Mouse (Mus musculus): ENCODE measurements at regions not wholly inside any gene's neighbourhood (a gene's known extent, or its start where the extent isn't known, plus 50 kb on each side); places are given as distances from the start of the nearest gene placed in this dataset.

- 54% methylated on average over 7 of the region's 7 CpGs for WGBS (ENCODE audit: insufficient replicate concordance)
- no peaks in the 10 kb centered on the region for H3K36me3 ChIP-seq (ENCODE audit: control insufficient read depth, insufficient read depth, low read length)
- no peak for ATAC-seq (replicated peaks; ENCODE audit: insufficient number of reproducible peaks, low FRiP score, low TSS enrichment)
- H3K27me3 ChIP-seq (ENCODE audit: control insufficient read depth, insufficient read depth, low read length) = no peaks in the 10 kb centered on the region; the same call in 1 of the 2 replicates
- H3K27ac ChIP-seq (ENCODE audit: low read depth, low read length) = no peak overlapping the region
- no peak overlapping the region for H3K4me3 ChIP-seq (ENCODE audit: low read depth, low read length)
- H3K9ac ChIP-seq (ENCODE audit: low read depth, low read length) = no peak overlapping the region
- peaks cover 2% of the 10 kb centered on the region; the same call in 1 of the 2 replicates for H3K9me3 ChIP-seq (replicated peaks; ENCODE audit: control insufficient read depth, low read length)
- H3K4me2 ChIP-seq = no peak overlapping the region
- H3K4me1 ChIP-seq (ENCODE audit: control insufficient read depth, insufficient read depth, low read length) = no peaks in the 10 kb centered on the region
Measured at GRCm38 (mm10) chr2:157633286-157633685, 62.2 kb upstream of the Blcap start.

DNA sequence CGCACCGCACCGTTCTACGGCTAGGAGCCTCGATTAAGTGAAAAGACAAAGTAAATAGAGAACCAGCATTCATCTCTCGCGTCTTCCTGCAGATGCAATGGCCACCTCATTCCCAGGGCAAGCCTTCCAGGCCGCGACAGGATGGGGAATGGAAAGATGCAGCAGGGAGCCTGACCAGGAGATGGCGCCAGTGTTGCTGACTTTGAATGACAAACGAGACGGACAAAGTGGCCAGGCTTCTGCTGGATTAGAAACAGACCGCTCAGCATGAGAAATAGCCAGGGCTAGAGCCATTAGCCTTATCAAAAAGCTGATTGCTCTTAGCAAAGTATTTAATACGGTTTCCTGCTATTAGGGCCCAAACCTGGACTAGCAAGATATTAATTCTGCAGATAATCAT, 64.6 kb upstream of the Blcap start:
- H3K9ac ChIP-seq (ENCODE audit: low read depth, low read length) = no peak overlapping the region
- H3K27ac ChIP-seq (ENCODE audit: low read depth, low read length) = no peak overlapping the region
- H3K4me1 ChIP-seq (ENCODE audit: control insufficient read depth, insufficient read depth, low read length) = no peaks in the 10 kb centered on the region
- H3K4me3 ChIP-seq (ENCODE audit: low read depth, low read length) = no peak overlapping the region
- H3K27me3 ChIP-seq (ENCODE audit: control insufficient read depth, insufficient read depth, low read length) = no peaks in the 10 kb centered on the region; the same call in 1 of the 2 replicates
- H3K9me3 ChIP-seq (replicated peaks; ENCODE audit: control insufficient read depth, low read length) = no peaks in the 10 kb centered on the region
- H3K4me2 ChIP-seq = no peak overlapping the region
- no peaks in the 10 kb centered on the region for H3K36me3 ChIP-seq (ENCODE audit: control insufficient read depth, insufficient read depth, low read length)
- no peak for ATAC-seq (replicated peaks; ENCODE audit: insufficient number of reproducible peaks, low FRiP score, low TSS enrichment)
- WGBS (ENCODE audit: insufficient replicate concordance) = 11% methylated on average over 14 of the region's 14 CpGs

GRCm38 (mm10) chr2:157640873-157641272, 69.8 kb upstream of the Blcap start:
- H3K9ac ChIP-seq (ENCODE audit: low read depth, low read length) = no peak overlapping the region
- no peak overlapping the region for H3K4me3 ChIP-seq (ENCODE audit: low read depth, low read length)
- 40% methylated on average over 4 of the region's 4 CpGs for WGBS (ENCODE audit: insufficient replicate concordance)
- H3K4me2 ChIP-seq = no peak overlapping the region
- no peaks in the 10 kb centered on the region for H3K27me3 ChIP-seq (ENCODE audit: control insufficient read depth, insufficient read depth, low read length)
- ATAC-seq (replicated peaks; ENCODE audit: insufficient number of reproducible peaks, low FRiP score, low TSS enrichment) = no peak
- no peak overlapping the region for H3K27ac ChIP-seq (ENCODE audit: low read depth, low read length)
- no peaks in the 10 kb centered on the region for H3K4me1 ChIP-seq (ENCODE audit: control insufficient read depth, insufficient read depth, low read length)
- H3K36me3 ChIP-seq (ENCODE audit: control insufficient read depth, insufficient read depth, low read length) = no peaks in the 10 kb centered on the region
- H3K9me3 ChIP-seq (replicated peaks; ENCODE audit: control insufficient read depth, low read length) = no peaks in the 10 kb centered on the region

- no peak overlapping the region for H3K4me3 ChIP-seq (ENCODE audit: low read depth, low read length)
Measured at GRCm38 (mm10) chr2:157663584-157664375, 73.4 kb upstream of the Ctnnbl1 start.

DNA sequence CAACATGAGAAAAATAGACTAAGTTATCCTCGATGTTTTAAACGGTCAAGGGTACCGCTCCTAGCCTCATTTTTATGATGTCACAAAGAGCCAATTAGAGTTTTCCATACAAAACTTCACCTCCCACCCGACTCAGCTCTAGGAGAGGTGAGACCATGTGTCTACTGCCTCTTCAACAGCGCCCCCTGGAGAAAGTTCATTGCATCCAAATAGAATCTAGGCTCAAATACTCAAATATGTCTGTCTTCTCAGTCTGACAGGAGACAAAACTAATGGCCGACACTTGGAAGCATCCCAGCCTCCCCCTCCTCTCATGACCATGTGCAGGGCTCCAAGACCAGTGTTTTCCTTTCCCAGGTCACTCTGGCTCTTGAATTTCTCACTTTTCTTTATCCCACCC, 72.7 kb upstream of the Ctnnbl1 start:
- 42% methylated on average over 6 of the region's 6 CpGs for WGBS (ENCODE audit: insufficient replicate concordance)
- no peak overlapping the region for H3K9ac ChIP-seq (ENCODE audit: low read depth, low read length)
- no peaks in the 10 kb centered on the region for H3K36me3 ChIP-seq (ENCODE audit: control insufficient read depth, insufficient read depth, low read length)
- no peak overlapping the region for H3K4me2 ChIP-seq
- peaks cover 12% of the 10 kb centered on the region for H3K27me3 ChIP-seq (ENCODE audit: control insufficient read depth, insufficient read depth, low read length)
- no peak overlapping the region for H3K4me3 ChIP-seq (ENCODE audit: low read depth, low read length)
- no peak overlapping the region for H3K27ac ChIP-seq (ENCODE audit: low read depth, low read length)
- no peaks in the 10 kb centered on the region for H3K9me3 ChIP-seq (replicated peaks; ENCODE audit: control insufficient read depth, low read length)
- ATAC-seq (replicated peaks; ENCODE audit: insufficient number of reproducible peaks, low FRiP score, low TSS enrichment) = no peak
- H3K4me1 ChIP-seq (ENCODE audit: control insufficient read depth, insufficient read depth, low read length) = peaks cover 2% of the 10 kb centered on the region; the same call in 1 of the 2 replicates

More at GRCm38 (mm10) chr2:157663584-157664375, 73.4 kb upstream of the Ctnnbl1 start:
- H3K4me2 ChIP-seq = no peak overlapping the region
- no peaks in the 10 kb centered on the region for H3K4me1 ChIP-seq (ENCODE audit: control insufficient read depth, insufficient read depth, low read length)
- WGBS (ENCODE audit: insufficient replicate concordance) = 12% methylated on average over 20 of the region's 20 CpGs
- peaks cover 12% of the 10 kb centered on the region for H3K27me3 ChIP-seq (ENCODE audit: control insufficient read depth, insufficient read depth, low read length)
- H3K36me3 ChIP-seq (ENCODE audit: control insufficient read depth, insufficient read depth, low read length) = no peaks in the 10 kb centered on the region
- no peak overlapping the region for H3K27ac ChIP-seq (ENCODE audit: low read depth, low read length)
- H3K9ac ChIP-seq (ENCODE audit: low read depth, low read length) = no peak overlapping the region
- H3K9me3 ChIP-seq (replicated peaks; ENCODE audit: control insufficient read depth, low read length) = no peaks in the 10 kb centered on the region
- ATAC-seq (replicated peaks; ENCODE audit: insufficient number of reproducible peaks, low FRiP score, low TSS enrichment) = no peak

- H3K4me3 ChIP-seq (ENCODE audit: low read depth, low read length) = no peak overlapping the region
- no peak overlapping the region for H3K9ac ChIP-seq (ENCODE audit: low read depth, low read length)
- H3K4me2 ChIP-seq = no peak overlapping the region
- no peaks in the 10 kb centered on the region for H3K36me3 ChIP-seq (ENCODE audit: control insufficient read depth, insufficient read depth, low read length)
- WGBS (ENCODE audit: insufficient replicate concordance) = 52% methylated on average over 2 of the region's 2 CpGs
- 0 out of 2 replicates have a peak, but pooled peaks have one; percentile 61 for ATAC-seq (replicated peaks; ENCODE audit: insufficient number of reproducible peaks, low FRiP score, low TSS enrichment)
- H3K4me1 ChIP-seq (ENCODE audit: control insufficient read depth, insufficient read depth, low read length) = peaks cover 15% of the 10 kb centered on the region
- H3K27me3 ChIP-seq (ENCODE audit: control insufficient read depth, insufficient read depth, low read length) = peaks cover 3% of the 10 kb centered on the region; the same call in 1 of the 2 replicates
- H3K27ac ChIP-seq (ENCODE audit: low read depth, low read length) = peak overlapping the region; percentile 22; the same call in 1 of the 2 replicates
- no peaks in the 10 kb centered on the region for H3K9me3 ChIP-seq (replicated peaks; ENCODE audit: control insufficient read depth, low read length)
Measured at GRCm38 (mm10) chr2:157670191-157670590, 67.0 kb upstream of the Ctnnbl1 start.

DNA sequence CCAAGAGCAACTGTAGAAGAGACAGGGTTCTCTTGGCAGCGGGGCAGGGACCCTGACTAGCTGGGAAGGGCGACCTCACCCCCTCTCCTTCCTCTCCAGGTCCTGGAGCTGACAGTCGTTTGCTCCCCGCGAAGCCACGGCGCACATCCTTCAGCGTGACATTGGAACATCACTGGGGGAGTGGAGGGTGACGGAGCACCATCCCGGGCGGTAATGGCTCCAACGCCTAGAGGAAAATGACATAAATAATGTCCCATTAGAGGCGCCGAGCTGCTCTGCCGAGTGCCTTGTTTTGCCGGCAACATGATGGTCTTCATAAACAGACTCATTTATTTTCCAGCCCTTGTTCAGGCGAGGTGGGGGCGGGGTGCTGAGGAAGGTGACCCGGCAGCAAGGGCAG, 62.3 kb upstream of the Ctnnbl1 start:
- Histone ChIP-seq H3K9ac (ENCODE audit: low read depth, low read length) (no peak overlapping the region), H3K36me3 (ENCODE audit: control insufficient read depth, insufficient read depth, low read length) (no peaks in the 10 kb centered on the region), H3K27me3 (ENCODE audit: control insufficient read depth, insufficient read depth, low read length) (peaks cover 7% of the 10 kb centered on the region; the same call in 1 of the 2 replicates), H3K27ac (ENCODE audit: low read depth, low read length) (no peak overlapping the region), H3K4me3 (ENCODE audit: low read depth, low read length) (no peak overlapping the region), H3K4me1 (ENCODE audit: control insufficient read depth, insufficient read depth, low read length) (peaks cover 12% of the 10 kb centered on the region), H3K9me3 (replicated peaks; ENCODE audit: control insufficient read depth, low read length) (no peaks in the 10 kb centered on the region), H3K4me2 (no peak overlapping the region)
- no peak for ATAC-seq (replicated peaks; ENCODE audit: insufficient number of reproducible peaks, low FRiP score, low TSS enrichment)
- 67% methylated on average over 19 of the region's 19 CpGs for WGBS (ENCODE audit: insufficient replicate concordance)

DNA sequence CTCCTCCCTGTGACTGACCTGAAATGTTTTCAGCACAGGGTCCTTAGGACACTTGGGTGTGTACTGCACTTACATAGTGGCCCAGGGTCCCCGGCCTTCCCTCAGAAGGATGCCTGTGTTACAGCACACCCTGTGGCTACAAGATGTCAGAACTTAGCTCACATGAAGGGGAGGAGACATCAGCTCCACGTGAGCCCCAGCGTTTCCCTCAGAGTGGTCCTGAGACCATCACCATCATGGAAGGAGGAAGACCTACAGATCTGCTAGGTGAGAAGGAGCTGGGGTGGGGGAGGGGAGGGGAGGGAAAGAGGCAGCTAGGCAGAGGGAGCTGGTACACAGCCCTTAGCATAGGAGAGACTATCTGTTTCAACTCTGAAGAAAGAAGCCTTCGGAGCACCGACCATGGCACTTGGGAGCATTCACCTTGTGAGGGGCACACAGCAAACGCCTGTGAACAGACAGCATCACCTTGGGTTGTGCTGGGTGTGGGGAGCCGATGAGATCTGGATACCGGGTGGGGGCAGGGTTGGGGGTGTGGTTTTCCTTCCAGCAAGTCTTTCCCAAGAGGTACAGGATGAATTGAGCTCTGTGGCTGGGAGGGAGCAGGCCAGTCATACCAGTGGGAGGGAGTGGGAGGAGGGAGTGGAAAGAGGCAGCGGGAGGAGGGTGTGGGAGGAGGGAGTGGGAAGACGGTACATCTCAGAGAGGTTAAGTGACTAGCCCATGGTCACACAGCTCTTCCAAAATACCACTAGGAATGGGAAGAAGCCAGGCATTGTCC, 60.6 kb upstream of the Ctnnbl1 start:
- no peak; the same call in 1 of the 2 replicates for ATAC-seq (replicated peaks; ENCODE audit: insufficient number of reproducible peaks, low FRiP score, low TSS enrichment)
- H3K4me3 ChIP-seq (ENCODE audit: low read depth, low read length) = no peak overlapping the region
- peaks cover 7% of the 10 kb centered on the region; the same call in 1 of the 2 replicates for H3K27me3 ChIP-seq (ENCODE audit: control insufficient read depth, insufficient read depth, low read length)

More for the DNA sequence above, 60.6 kb upstream of the Ctnnbl1 start:
- Histone ChIP-seq H3K36me3 (ENCODE audit: control insufficient read depth, insufficient read depth, low read length) (no peaks in the 10 kb centered on the region), H3K4me2 (no peak overlapping the region), H3K9ac (ENCODE audit: low read depth, low read length) (no peak overlapping the region), H3K9me3 (replicated peaks; ENCODE audit: control insufficient read depth, low read length) (no peaks in the 10 kb centered on the region), H3K4me1 (ENCODE audit: control insufficient read depth, insufficient read depth, low read length) (peaks cover 3% of the 10 kb centered on the region; the same call in 1 of the 2 replicates), H3K27ac (ENCODE audit: low read depth, low read length) (no peak overlapping the region)
- WGBS (ENCODE audit: insufficient replicate concordance) = 28% methylated on average over 10 of the region's 10 CpGs

All from heart, embryonic 11.5 days (tissue).